Mouse (Mus musculus) neutrophil, adult 83 days (primary cell): ENCODE data around the gene Topbp1. TPM values are rescaled to one million over a fixed set of nuclear protein-coding genes. Genes with fewer than 3 reads are reported as not detected.

ENCODE experiments used
- total RNA-seq, 2 experiments: library from RNA; stranded (reverse); gene quantifications; one replicate each; pipeline ENCODE4 v1.2.4; 2023

Gene Topbp1
- total RNA-seq = 10 to 100 TPM; 81.9 to 84.5 TPM

DNA sequence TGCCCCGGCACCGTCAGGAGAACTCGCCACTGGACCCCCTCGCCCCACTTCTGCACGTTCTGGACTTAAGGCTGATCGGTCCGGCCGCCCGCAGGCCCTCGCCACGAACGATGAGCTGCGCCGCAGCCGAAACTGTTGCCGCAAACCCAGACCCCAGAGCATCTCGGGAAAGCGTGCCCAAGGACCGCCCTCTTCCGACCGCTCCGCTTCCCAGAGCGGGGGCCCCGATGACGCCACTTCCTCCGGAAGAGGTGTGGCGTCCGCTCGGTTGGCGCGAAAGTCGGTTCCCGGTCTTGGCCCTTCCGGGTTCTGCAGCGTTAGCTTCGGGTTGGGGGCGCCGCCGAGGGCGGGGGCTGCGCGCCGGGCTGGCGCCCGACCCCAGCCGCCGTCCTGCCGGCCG is at the start of gene Topbp1, which contains the start of gene 1300017J02Rik:
TSS of gene Topbp1 (plus strand) at position 289 of the 400 bp plus-strand sequence.
TSS of gene 1300017J02Rik (minus strand) at position 156 of the 400 bp plus-strand sequence.

GRCm38 (mm10) chr9:103365290-103366247 is 60.6 kb downstream of the Topbp1 start, which contains the start of gene Cdv3:
Cdv3 (minus strand) TSS chr9:103365840.

Other genes with a start within 250 kb of the Topbp1 start
- under 1 TPM in 1 of 2 experiments, not detected in 1; 0.07 TPM for gene Rab6b, start 193.4 kb upstream of the Topbp1 start, total RNA-seq
- gene Srprb, start 103.1 kb upstream of the Topbp1 start, total RNA-seq = 1 to 10 TPM; 7.3 to 8.7 TPM
- gene Gm20425, start 74.9 kb upstream of the Topbp1 start, total RNA-seq = 1 to 10 TPM; 1.8 to 6.0 TPM
- gene Trf, start 74.8 kb upstream of the Topbp1 start, total RNA-seq = 10 to 100 TPM; 96.1 to 98.7 TPM
- gene 1300017J02Rik, start 133 bp upstream of the Topbp1 start, total RNA-seq = 1 to 10 TPM; 2.0 to 4.9 TPM
- 10 to 100 TPM; 78.9 to 80.9 TPM for gene Cdv3, start 60.6 kb downstream of the Topbp1 start, total RNA-seq
- gene Bfsp2, start 175.2 kb downstream of the Topbp1 start, total RNA-seq = 1 to 10 TPM in 1 of 2 experiments, not detected in 1; 1.6 TPM